Mouse (Mus musculus) hindbrain, embryonic 14.5 days (tissue): ENCODE results near the gene Sult2b1. TPM values are rescaled to one million over a fixed set of nuclear protein-coding genes. Genes with fewer than 3 reads are reported as not detected.

Experiments
- ATAC-seq: fragments of 200-750 bp; cut with Nextera tagmentation; 2 replicates; pipeline ENCODE4 v1.8.0; 2017; ENCODE audit warnings: moderate number of reproducible peaks, mild to moderate bottlenecking, moderate TSS enrichment, moderate library complexity; ENCODE audit not compliant: low FRiP score
- DNase-seq: peaks from one replicate; pipeline ENCODE4 v3.0.0-alpha.2; 2015; ENCODE audit warnings: low spot score
- H3K27ac ChIP-seq: fragments of 300-500 bp; sonication (generic); 2 replicates; pipeline ENCODE4 v1.5.1; 2014; ENCODE audit warnings: mild to moderate bottlenecking, moderate library complexity
- H3K27me3 ChIP-seq: fragments of 300-500 bp; sonication (generic); 2 replicates; pipeline ENCODE4 v1.6.1; 2014; ENCODE audit warnings: mild to moderate bottlenecking, low read length, mixed read lengths; ENCODE audit not compliant: control insufficient read depth, insufficient read depth
- H3K36me3 ChIP-seq: fragments of 300-500 bp; sonication (generic); replicated peaks from 2 replicates; pipeline ENCODE4 v1.6.1; 2014; ENCODE audit not compliant: control insufficient read depth, insufficient read depth
- H3K4me1 ChIP-seq: fragments of 300-500 bp; sonication (generic); replicated peaks from 2 replicates; pipeline ENCODE4 v1.6.1; 2014; ENCODE audit warnings: antibody characterized with exemption, low read length, mixed read lengths; ENCODE audit not compliant: control insufficient read depth, insufficient read depth
- H3K4me2 ChIP-seq: fragments of 300-500 bp; sonication (generic); replicated peaks from 2 replicates; pipeline ENCODE4 v1.6.1; 2014; ENCODE audit warnings: mild to moderate bottlenecking, moderate library complexity
- H3K4me3 ChIP-seq: fragments of 300-500 bp; sonication (generic); replicated peaks from 2 replicates; pipeline ENCODE4 v1.5.1; 2014; ENCODE audit warnings: mild to moderate bottlenecking, low read length
- H3K9ac ChIP-seq: fragments of 300-500 bp; sonication (generic); 2 replicates; pipeline ENCODE4 v1.6.1; 2014
- H3K9me3 ChIP-seq: fragments of 300-500 bp; sonication (generic); 2 replicates; pipeline ENCODE4 v1.6.1; 2016; ENCODE audit warnings: low read length; ENCODE audit not compliant: control insufficient read depth
- WGBS: fragments of 180-500 bp; shearing (Covaris S2); extraction: QIAGEN DNeasy Blood & Tissue Kit; methylation state at CpG from one replicate; pipeline ENCODE4 v1.1.7; 2014; 5-methylcytosine and 5-hydroxymethylcytosine counted together
- polyA plus RNA-seq: library from polyadenylated mRNA; unstranded; fragments of >200 nt; fragmentation: Nextera tagmentation; extraction: Ambion mirVana; gene quantifications from 2 replicates; pipeline ENCODE4 v1.2.1, GENCODE M21; 2014

The Sult2b1 gene
- polyA plus RNA-seq, 1 experiment from 2014 or later = 7.3 TPM

DNA sequence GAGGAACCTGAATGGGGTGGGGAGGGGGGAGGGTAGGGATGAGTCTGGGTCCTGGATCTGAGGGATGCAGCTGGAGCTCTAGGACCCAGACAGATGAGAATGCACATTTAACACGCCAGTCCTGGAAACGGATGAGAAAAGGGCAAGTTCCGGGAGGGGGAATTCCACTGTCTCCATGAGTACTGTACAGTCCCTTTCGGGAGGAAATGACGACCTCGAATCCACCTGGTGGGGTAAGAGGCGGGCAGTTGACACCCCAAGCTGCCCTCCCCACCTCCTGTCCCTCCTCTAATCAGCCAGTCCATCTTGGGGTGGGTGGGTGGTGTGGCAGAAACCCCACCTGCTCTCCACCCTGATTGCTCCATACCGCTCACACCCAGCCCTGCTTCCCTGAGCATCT, 18.5 kb downstream of the Sult2b1 start:
- WGBS = 64% methylated on average over 8 of the region's 8 CpGs
- Histone ChIP-seq H3K4me2 (no peak overlapping the region), H3K27me3 (no peaks in the 10 kb centered on the region), H3K4me1 (no peaks in the 10 kb centered on the region), H3K4me3 (no peak overlapping the region), H3K27ac (no peak overlapping the region), H3K36me3 (no peaks in the 10 kb centered on the region), H3K9me3 (no peaks in the 10 kb centered on the region), H3K9ac (no peak overlapping the region)
- ATAC-seq = no peak
- DNase-seq = no peak

DNA sequence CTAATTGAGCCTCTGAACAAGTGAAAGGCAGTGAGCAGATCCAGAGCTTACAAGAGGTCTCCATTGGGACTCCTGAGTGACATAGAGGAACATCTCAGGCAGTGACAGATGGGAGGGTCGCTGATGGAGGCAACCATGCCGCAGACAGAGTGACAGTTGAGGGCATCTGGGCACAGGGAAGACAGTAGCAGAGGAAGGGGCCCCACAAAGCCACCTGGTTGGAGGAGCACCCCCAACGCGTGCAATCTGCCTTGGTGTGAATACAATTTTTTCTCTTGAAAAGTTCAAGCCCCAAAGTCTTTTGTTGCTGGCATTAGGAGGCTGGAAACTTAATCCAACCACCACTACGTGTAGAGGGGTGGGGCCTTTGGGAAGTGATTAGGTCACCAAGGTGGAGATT, 24.3 kb downstream of the Sult2b1 start:
- H3K4me1 ChIP-seq = peaks cover 6% of the 10 kb centered on the region; the same call in 1 of the 2 replicates
- WGBS = 55% methylated on average over 5 of the region's 5 CpGs
- no peak for DNase-seq
- no peak overlapping the region for H3K9ac ChIP-seq
- no peak overlapping the region for H3K4me2 ChIP-seq
- H3K9me3 ChIP-seq = no peaks in the 10 kb centered on the region
- no peak overlapping the region for H3K27ac ChIP-seq
- no peak for ATAC-seq
- H3K27me3 ChIP-seq = peaks cover 25% of the 10 kb centered on the region
- H3K4me3 ChIP-seq = no peak overlapping the region
- no peaks in the 10 kb centered on the region for H3K36me3 ChIP-seq

DNA sequence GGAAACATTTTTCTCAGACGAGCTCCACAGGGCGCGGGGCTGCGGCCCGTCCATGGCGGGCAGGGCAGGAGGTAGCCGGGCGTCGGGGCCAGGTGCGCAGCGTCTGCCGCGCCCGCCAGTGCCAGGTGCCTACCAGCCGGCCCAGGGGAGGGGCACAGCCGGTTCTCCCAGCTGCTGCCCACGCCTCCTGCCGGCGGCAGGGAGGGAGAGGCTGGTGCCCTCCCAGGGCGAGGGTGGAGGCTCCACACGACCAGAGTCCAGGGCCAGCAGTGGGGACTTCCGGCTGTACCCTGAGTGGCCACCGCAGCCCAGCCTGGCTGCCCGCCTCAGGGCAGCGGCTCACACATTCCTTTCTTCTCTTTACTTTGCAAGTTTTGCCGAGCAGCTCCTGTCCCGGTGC, 25.1 kb downstream of the Sult2b1 start:
- no peak for DNase-seq
- ATAC-seq = no peak
- H3K27ac ChIP-seq = no peak overlapping the region
- peaks cover 25% of the 10 kb centered on the region for H3K27me3 ChIP-seq
- H3K9me3 ChIP-seq = no peaks in the 10 kb centered on the region
- H3K36me3 ChIP-seq = no peaks in the 10 kb centered on the region
- WGBS = 11% methylated on average over 27 of the region's 27 CpGs
- H3K9ac ChIP-seq = no peak overlapping the region
- no peak overlapping the region for H3K4me3 ChIP-seq
- H3K4me1 ChIP-seq = peaks cover 6% of the 10 kb centered on the region; the same call in 1 of the 2 replicates
- H3K4me2 ChIP-seq = 0 out of 2 replicates have a peak overlapping the region, but pooled peaks have one; percentile 12

DNA sequence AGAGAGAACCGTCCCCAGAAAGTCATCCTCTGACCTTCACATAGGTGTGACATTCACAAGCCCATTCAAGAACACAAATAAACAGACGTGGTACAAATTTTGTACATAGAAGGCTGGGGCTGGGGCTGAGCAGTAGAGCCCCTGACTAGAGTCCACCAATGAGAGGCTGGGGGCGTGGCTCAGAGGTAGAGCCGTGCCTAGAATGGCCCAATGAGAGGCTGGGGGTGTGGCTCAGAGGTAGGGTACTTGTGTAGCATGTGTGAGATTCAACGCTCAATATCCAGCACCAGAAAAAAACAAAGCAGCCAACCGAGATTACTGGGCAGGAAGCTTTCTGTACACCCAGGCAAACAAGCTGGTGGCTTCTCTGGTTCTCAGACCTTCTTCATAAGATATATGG, 28.8 kb downstream of the Sult2b1 start:
- Histone ChIP-seq H3K4me3 (no peak overlapping the region), H3K4me2 (no peak overlapping the region), H3K9me3 (no peaks in the 10 kb centered on the region), H3K9ac (no peak overlapping the region), H3K36me3 (no peaks in the 10 kb centered on the region), H3K4me1 (peaks cover 6% of the 10 kb centered on the region; the same call in 1 of the 2 replicates), H3K27ac (no peak overlapping the region), H3K27me3 (peaks cover 25% of the 10 kb centered on the region)
- DNase-seq = no peak
- ATAC-seq = no peak
- WGBS = 63% methylated on average over 6 of the region's 6 CpGs

DNA sequence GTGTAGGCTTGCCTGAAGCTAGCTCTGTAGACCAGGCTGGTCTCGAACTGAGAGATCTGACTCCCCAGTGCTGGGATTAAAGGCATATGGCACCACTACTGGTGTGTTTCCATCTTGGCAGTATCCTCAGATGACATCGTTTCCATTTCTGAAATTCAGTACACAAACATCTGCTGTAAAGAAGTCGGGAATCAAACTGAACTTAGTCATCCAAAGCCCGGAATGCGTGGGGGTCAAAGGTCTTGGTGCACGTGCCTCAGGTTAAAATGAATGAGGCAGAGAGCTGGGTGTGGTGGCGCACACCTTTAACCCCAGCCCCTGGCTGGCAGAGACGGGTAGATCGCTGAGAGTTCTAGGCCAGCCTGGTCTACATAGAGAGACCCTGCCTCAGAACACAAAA, 34.3 kb downstream of the Sult2b1 start:
- 86% methylated on average over 9 of the region's 9 CpGs for WGBS
- DNase-seq (no peak), ATAC-seq (no peak)
- no peaks in the 10 kb centered on the region; the same call in 1 of the 2 replicates for H3K4me1 ChIP-seq
- no peaks in the 10 kb centered on the region for H3K27me3 ChIP-seq
- no peak overlapping the region for H3K9ac ChIP-seq
- no peaks in the 10 kb centered on the region for H3K9me3 ChIP-seq
- H3K4me3 ChIP-seq = no peak overlapping the region
- no peak overlapping the region for H3K4me2 ChIP-seq
- no peaks in the 10 kb centered on the region for H3K36me3 ChIP-seq
- no peak overlapping the region for H3K27ac ChIP-seq

DNA sequence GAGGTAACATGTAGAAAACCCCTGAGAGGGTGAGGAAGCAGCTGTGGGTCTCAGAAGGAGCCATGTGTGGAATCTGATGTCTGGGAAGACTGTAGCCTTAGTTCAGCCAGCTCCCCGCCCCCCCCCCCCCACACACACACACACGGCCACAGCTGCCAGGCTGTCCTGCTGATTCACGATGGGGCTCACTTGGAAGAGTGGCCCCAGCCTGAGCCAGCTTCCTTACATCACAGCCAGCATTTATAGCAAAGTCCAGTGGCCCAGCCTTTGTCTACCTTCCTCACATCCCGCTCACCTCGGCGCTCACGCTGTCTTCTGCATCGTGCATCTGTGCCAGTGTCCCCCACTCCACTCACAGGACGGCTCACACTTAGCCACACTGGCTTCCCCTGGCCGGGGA, 35.1 kb downstream of the Sult2b1 start:
- Histone ChIP-seq H3K27me3 (no peaks in the 10 kb centered on the region), H3K27ac (no peak overlapping the region), H3K9ac (peak overlapping the region; percentile 4; the same call in 1 of the 2 replicates), H3K9me3 (no peaks in the 10 kb centered on the region), H3K36me3 (no peaks in the 10 kb centered on the region), H3K4me3 (no peak overlapping the region), H3K4me1 (no peaks in the 10 kb centered on the region; the same call in 1 of the 2 replicates), H3K4me2 (no peak overlapping the region)
- no peak for DNase-seq
- ATAC-seq = no peak
- 54% methylated on average over 9 of the region's 10 CpGs for WGBS

DNA sequence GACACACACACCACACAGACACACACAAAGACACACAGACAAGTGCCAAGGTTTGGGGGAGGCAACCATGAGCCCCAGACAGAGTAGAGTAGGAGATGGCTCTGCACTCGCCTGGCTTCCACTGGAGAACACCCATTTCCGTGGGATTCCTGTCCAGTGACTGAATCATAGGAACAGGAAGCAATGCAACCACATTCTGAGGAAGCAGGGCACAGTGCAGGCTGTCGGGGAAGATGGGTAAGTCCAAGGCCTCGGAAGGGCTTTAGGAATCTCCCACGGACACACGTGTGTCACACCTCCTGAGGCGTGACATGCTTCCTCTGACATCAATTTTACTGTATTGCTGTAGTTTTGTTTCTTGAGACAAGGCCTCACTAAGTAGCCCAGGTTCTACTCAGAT, 36.4 kb downstream of the Sult2b1 start:
- no peak for DNase-seq
- ATAC-seq = no peak
- 75% methylated on average over 7 of the region's 7 CpGs for WGBS

DNA sequence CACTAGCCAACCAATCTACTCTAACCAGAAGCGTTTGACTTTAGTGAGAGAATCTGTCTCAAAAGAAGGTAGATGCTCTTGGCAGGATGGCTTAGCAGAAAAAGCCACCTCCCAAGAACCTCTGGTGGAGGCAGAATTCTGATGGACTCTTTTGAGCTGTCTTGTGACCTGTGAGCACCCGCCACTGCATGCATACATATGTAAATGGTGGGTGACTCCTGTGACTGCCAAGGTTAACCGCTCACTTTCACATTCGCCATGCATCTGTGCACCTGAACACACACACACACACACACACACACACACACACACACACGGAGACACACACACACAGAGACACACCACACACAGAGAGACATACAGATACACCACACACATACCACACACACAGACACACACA, 37.0 kb downstream of the Sult2b1 start:
- DNase-seq (no peak), ATAC-seq (no peak)
- H3K36me3 ChIP-seq = no peaks in the 10 kb centered on the region
- no peak overlapping the region for H3K4me2 ChIP-seq
- no peak overlapping the region for H3K27ac ChIP-seq
- H3K9me3 ChIP-seq = no peaks in the 10 kb centered on the region
- no peaks in the 10 kb centered on the region for H3K27me3 ChIP-seq
- no peak overlapping the region for H3K4me3 ChIP-seq
- no peak overlapping the region for H3K9ac ChIP-seq
- H3K4me1 ChIP-seq = no peaks in the 10 kb centered on the region; the same call in 1 of the 2 replicates
- 85% methylated on average over 5 of the region's 5 CpGs for WGBS

More for the DNA sequence above, 36.4 kb downstream of the Sult2b1 start:
- H3K4me1 ChIP-seq = no peaks in the 10 kb centered on the region; the same call in 1 of the 2 replicates
- H3K36me3 ChIP-seq = no peaks in the 10 kb centered on the region
- no peak overlapping the region for H3K4me2 ChIP-seq
- H3K27ac ChIP-seq = no peak overlapping the region
- H3K9me3 ChIP-seq = no peaks in the 10 kb centered on the region
- H3K27me3 ChIP-seq = no peaks in the 10 kb centered on the region
- H3K4me3 ChIP-seq = no peak overlapping the region
- no peak overlapping the region for H3K9ac ChIP-seq

DNA sequence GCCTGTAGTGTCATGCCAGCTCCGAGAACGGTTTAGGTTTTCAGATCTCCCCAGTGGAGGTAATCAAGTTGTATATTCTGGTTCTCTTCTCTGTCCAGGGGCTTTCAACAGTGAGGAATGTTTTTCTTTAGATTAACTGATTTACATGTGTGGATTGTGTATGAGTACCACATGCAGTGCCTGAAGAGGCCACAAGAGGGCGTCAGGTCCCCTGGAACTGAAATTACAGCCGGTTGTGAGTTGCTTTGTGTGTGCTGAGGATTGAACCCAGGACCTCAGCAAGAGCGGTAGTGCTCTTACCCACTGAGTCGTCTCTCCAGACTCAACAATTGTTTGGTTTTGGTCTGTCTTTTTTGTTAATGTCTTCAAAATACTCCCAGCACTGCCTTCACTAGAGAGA, 38.0 kb downstream of the Sult2b1 start:
- WGBS = 65% methylated on average over 6 of the region's 6 CpGs
- H3K4me1 ChIP-seq = no peaks in the 10 kb centered on the region; the same call in 1 of the 2 replicates
- no peak for ATAC-seq

DNA sequence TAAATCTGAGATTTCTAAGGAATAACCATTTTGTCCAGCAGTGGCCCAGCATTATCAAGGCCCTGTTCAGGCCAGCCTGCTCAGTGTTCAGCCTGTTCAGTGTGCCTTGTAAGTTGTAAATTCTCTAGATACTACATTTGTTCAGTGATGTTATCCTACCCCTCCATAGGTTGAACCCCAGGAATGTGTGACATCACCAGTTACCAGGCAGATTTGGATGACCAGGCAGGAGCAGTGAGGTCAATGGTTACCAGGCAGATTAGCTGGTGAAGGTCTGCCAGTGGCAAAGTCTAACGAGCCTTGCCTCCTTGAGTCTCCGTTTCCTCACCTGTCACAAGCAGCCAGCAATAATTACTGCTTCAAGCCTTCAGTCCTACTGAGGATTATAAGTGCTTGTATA, 40.1 kb downstream of the Sult2b1 start:
- Histone ChIP-seq H3K36me3 (no peaks in the 10 kb centered on the region), H3K9me3 (no peaks in the 10 kb centered on the region), H3K27ac (no peak overlapping the region), H3K9ac (no peak overlapping the region), H3K4me1 (no peaks in the 10 kb centered on the region; the same call in 1 of the 2 replicates), H3K27me3 (no peaks in the 10 kb centered on the region), H3K4me3 (no peak overlapping the region), H3K4me2 (no peak overlapping the region)
- whole genome bisulfite sequencing = 50% methylated on average over 2 of the region's 2 CpGs
- DNase-seq (peak; percentile 60), ATAC-seq (no peak)

More for the DNA sequence above, 38.0 kb downstream of the Sult2b1 start:
- no peaks in the 10 kb centered on the region for H3K36me3 ChIP-seq
- H3K4me2 ChIP-seq = no peak overlapping the region
- no peak overlapping the region for H3K27ac ChIP-seq
- DNase-seq = no peak
- H3K27me3 ChIP-seq = no peaks in the 10 kb centered on the region
- no peaks in the 10 kb centered on the region for H3K9me3 ChIP-seq
- H3K4me3 ChIP-seq = no peak overlapping the region
- H3K9ac ChIP-seq = no peak overlapping the region
